Mouse (Mus musculus) stomach, embryonic 16.5 days (tissue): ENCODE results near the gene Mphosph10. TPM values are rescaled to one million over a fixed set of nuclear protein-coding genes. Genes with fewer than 3 reads are reported as not detected.

ENCODE experiments used
- ATAC-seq: fragments of 200-750 bp; cut with Nextera tagmentation; 2 replicates; pipeline ENCODE4 v1.8.0; 2017; ENCODE audit warnings: moderate number of reproducible peaks, moderate TSS enrichment; ENCODE audit not compliant: insufficient read depth, low FRiP score
- H3K27ac ChIP-seq: fragments of 300-500 bp; sonication (generic); 2 replicates; pipeline ENCODE4 v1.5.1; 2014; ENCODE audit warnings: low read length
- H3K27me3 ChIP-seq: fragments of 300-500 bp; sonication (generic); 2 replicates; pipeline ENCODE4 v1.6.1; 2014; ENCODE audit warnings: low read length, control low read depth, mixed read lengths; ENCODE audit not compliant: control insufficient read depth, insufficient read depth
- H3K36me3 ChIP-seq: fragments of 300-500 bp; sonication (generic); 2 replicates; pipeline ENCODE4 v1.6.1; 2014; ENCODE audit warnings: low read length; ENCODE audit not compliant: control insufficient read depth, insufficient read depth
- H3K4me1 ChIP-seq: fragments of 300-500 bp; sonication (generic); 2 replicates; pipeline ENCODE4 v1.6.1; 2014; ENCODE audit warnings: low read length, control low read depth, mixed read lengths; ENCODE audit not compliant: control insufficient read depth, insufficient read depth
- H3K4me2 ChIP-seq: fragments of 300-500 bp; sonication (generic); 2 replicates; pipeline ENCODE4 v1.6.1; 2014; ENCODE audit warnings: low read depth, low read length, mixed read lengths
- H3K4me3 ChIP-seq: fragments of 300-500 bp; sonication (generic); replicated peaks from 2 replicates; pipeline ENCODE4 v1.5.1; 2014; ENCODE audit warnings: mild to moderate bottlenecking, low read length
- H3K9ac ChIP-seq: fragments of 300-500 bp; sonication (generic); 2 replicates; pipeline ENCODE4 v1.6.1; 2014; ENCODE audit warnings: low read length
- H3K9me3 ChIP-seq: fragments of 300-500 bp; sonication (generic); replicated peaks from 2 replicates; pipeline ENCODE4 v1.6.1; 2016; ENCODE audit warnings: low read length, control low read depth; ENCODE audit not compliant: control insufficient read depth
- WGBS: fragments of 180-500 bp; shearing (Covaris S2); extraction: QIAGEN DNeasy Blood & Tissue Kit; methylation state at CpG from one replicate; pipeline ENCODE4 v1.1.7; 2014; 5-methylcytosine and 5-hydroxymethylcytosine counted together
- polyA plus RNA-seq: library from polyadenylated mRNA; unstranded; fragments of >200 nt; fragmentation: Nextera tagmentation; extraction: Ambion mirVana; gene quantifications from 2 replicates; pipeline ENCODE4 v1.2.1, GENCODE M21; 2015

The Mphosph10 gene
- polyA plus RNA-seq, 1 experiment from 2014 or later, result 43.9 TPM

DNA sequence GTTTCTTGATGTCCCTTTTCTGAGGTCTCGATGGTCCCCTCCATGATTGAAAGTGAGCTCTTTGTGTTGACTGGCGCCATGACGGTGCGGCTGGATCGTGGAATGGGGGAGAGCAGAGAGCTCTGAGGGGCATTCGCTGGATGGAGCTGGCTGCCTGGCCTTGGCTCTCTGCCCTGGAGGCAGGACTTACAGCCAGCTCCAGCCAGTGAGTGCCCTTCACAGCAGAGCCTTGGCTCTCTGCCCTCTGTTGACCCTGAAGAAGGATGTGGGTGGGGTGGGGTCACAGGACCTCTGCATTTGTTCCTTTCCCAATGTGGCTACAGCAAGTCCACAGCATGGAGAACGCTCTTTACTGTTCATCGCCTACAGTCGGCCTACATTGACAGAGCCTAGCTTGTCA lies 34.7 kb downstream of the Mphosph10 start:
- H3K9ac ChIP-seq, result no peak overlapping the region
- no peak overlapping the region for H3K4me3 ChIP-seq
- WGBS, result 87% methylated on average over 9 of the region's 9 CpGs
- no peak; the same call in 1 of the 2 replicates for ATAC-seq
- H3K9me3 ChIP-seq, result no peaks in the 10 kb centered on the region
- no peak overlapping the region for H3K4me2 ChIP-seq
- H3K36me3 ChIP-seq, result 0 out of 2 replicates have a peak, but pooled peaks cover 11% of the 10 kb centered on the region
- no peaks in the 10 kb centered on the region for H3K27me3 ChIP-seq
- H3K27ac ChIP-seq, result no peak overlapping the region
- peaks cover 5% of the 10 kb centered on the region; the same call in 1 of the 2 replicates for H3K4me1 ChIP-seq

DNA sequence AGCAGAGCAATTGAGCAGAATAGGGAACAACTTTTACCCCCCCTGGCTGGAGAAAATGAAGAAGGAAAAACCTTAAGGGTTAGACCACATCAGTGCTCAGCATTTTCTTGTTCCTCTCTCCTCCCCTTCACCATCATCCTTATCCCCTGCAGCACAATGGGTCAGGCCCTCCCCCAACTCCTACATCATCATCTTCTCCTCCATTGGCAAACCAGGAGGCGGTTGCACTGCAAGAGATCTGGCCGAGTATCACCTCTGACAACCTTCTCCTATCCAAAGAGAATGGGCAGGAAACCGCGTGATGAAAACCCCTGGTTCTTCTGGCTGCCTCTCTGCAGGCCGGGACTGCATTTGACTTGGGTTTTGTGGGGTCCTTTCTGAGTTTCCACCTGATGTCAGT lies 35.4 kb downstream of the Mphosph10 start:
- Histone ChIP-seq H3K36me3 (0 out of 2 replicates have a peak, but pooled peaks cover 10% of the 10 kb centered on the region), H3K27me3 (no peaks in the 10 kb centered on the region), H3K9me3 (no peaks in the 10 kb centered on the region), H3K9ac (no peak overlapping the region), H3K27ac (no peak overlapping the region), H3K4me1 (peaks cover 5% of the 10 kb centered on the region; the same call in 1 of the 2 replicates), H3K4me3 (no peak overlapping the region), H3K4me2 (no peak overlapping the region)
- WGBS, result 87% methylated on average over 5 of the region's 5 CpGs
- ATAC-seq, result no peak

DNA sequence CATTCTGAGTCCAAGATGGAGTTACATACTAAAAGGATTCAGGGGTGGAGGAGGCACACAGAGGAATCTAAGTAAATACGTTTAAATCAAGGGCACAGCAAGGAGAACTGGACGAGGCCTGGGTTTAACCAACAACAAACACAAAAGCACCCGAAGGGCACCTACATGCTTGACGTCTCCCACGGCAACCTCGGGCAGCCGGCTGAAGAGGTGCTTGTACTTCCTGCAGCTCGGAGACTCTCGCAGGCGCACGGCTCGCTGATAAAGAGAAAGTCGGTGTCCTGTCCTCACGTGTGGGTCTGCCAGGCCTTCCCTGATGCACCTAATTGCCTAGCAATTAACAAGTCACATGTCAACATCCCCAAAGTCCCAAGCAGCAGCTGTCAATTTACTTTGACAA lies 37.9 kb downstream of the Mphosph10 start:
- Histone ChIP-seq H3K36me3 (0 out of 2 replicates have a peak, but pooled peaks cover 9% of the 10 kb centered on the region), H3K4me3 (no peak overlapping the region), H3K4me2 (no peak overlapping the region), H3K4me1 (no peaks in the 10 kb centered on the region), H3K9me3 (no peaks in the 10 kb centered on the region), H3K27me3 (no peaks in the 10 kb centered on the region), H3K9ac (no peak overlapping the region), H3K27ac (no peak overlapping the region)
- ATAC-seq, result no peak
- WGBS, result 68% methylated on average over 14 of the region's 14 CpGs

DNA sequence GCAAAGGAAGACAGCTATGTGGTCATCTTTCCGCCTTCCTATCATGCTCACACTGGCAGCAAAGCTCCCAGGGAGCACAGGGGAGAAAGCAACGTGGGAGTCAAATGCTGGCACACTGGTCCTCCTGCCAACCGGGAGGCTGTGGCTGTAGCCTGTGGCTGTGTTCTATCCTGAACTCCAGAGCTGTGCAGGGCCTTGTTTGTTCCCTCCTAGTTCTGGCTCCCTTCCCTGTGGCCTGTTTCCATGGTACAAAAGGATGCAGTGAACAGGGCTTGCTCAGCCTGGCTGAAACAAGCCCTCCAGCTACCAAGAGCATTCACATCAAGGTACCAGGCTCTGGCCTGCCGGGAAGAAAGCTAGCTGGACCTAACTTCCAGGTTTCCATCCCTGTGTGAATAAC lies 41.0 kb downstream of the Mphosph10 start:
- peak overlapping the region; percentile 11; the same call in 1 of the 2 replicates for H3K9ac ChIP-seq
- 0 out of 2 replicates have a peak, but pooled peaks cover 4% of the 10 kb centered on the region for H3K36me3 ChIP-seq
- no peak overlapping the region for H3K4me3 ChIP-seq
- no peaks in the 10 kb centered on the region for H3K27me3 ChIP-seq
- H3K4me2 ChIP-seq, result no peak overlapping the region
- H3K9me3 ChIP-seq, result no peaks in the 10 kb centered on the region
- no peaks in the 10 kb centered on the region for H3K4me1 ChIP-seq
- ATAC-seq, result no peak
- H3K27ac ChIP-seq, result no peak overlapping the region
- 82% methylated on average over 4 of the region's 4 CpGs for WGBS

DNA sequence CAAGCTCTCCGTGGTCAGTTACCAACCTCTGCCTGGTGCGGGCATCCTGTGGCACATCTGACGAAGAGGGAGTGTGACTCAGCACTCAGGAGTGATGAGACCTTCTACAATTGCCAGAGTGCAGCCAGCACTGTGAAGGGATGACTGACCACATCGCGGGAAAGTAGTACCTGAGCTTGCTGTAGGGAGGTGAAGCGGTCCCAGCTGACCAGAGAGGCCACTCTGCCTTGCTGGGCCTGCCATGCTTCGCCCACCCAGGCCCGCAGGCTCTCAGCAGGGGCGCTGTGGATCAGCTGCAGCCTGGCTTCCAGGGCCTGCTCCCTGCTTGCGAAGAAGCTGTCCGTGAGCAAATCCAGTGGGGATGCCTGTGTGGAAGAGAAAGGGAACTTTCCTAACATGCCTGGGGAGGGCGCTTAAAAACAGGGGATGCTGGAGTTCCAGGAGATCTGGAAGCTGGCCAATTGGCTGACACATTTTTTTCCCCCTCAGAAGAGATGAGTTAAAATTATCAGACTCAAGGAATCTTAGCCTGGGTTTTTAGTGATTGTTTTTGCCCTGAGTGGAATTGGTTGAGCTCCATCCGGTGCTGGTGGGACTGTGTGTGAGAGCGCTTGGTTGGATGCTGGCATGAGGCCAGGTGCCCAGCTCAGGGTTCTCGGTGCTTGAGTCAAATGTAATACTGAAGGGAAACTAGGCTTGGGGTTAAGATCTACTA lies 42.8 kb downstream of the Mphosph10 start:
- 0 out of 2 replicates have a peak, but pooled peaks cover 4% of the 10 kb centered on the region for H3K36me3 ChIP-seq
- WGBS, result 83% methylated on average over 15 of the region's 15 CpGs
- peak; percentile 50; the same call in 1 of the 2 replicates for ATAC-seq
- no peak overlapping the region for H3K27ac ChIP-seq
- H3K4me2 ChIP-seq, result no peak overlapping the region
- H3K4me3 ChIP-seq, result no peak overlapping the region
- no peaks in the 10 kb centered on the region for H3K4me1 ChIP-seq
- H3K27me3 ChIP-seq, result no peaks in the 10 kb centered on the region
- no peaks in the 10 kb centered on the region for H3K9me3 ChIP-seq
- no peak overlapping the region for H3K9ac ChIP-seq

DNA sequence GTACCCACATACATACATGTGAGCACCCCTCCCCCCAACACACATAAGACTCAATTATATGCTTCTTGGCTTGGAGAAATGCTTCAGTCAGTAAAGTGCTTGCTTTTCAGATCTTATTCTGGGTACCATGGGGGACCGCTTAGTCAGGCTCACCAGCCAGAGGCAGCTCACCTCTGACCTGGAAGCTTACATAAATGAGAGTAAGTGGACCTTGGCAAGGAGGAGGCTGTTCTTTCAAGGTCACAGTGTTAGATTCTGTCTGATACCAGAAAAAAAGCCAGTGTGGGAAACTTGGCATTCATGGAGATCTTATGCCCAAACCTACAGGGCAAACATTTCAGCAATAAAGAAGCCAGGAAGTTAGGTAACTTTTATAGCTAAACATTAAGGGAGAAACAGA lies 44.3 kb downstream of the Mphosph10 start:
- peaks cover 6% of the 10 kb centered on the region; the same call in 1 of the 2 replicates for H3K36me3 ChIP-seq
- WGBS, result 90% methylated on average over 1 of the region's 1 CpGs
- no peak overlapping the region for H3K9ac ChIP-seq
- no peaks in the 10 kb centered on the region for H3K4me1 ChIP-seq
- H3K27ac ChIP-seq, result no peak overlapping the region
- no peaks in the 10 kb centered on the region for H3K9me3 ChIP-seq
- no peaks in the 10 kb centered on the region for H3K27me3 ChIP-seq
- no peak overlapping the region for H3K4me3 ChIP-seq
- ATAC-seq, result no peak
- no peak overlapping the region for H3K4me2 ChIP-seq

DNA sequence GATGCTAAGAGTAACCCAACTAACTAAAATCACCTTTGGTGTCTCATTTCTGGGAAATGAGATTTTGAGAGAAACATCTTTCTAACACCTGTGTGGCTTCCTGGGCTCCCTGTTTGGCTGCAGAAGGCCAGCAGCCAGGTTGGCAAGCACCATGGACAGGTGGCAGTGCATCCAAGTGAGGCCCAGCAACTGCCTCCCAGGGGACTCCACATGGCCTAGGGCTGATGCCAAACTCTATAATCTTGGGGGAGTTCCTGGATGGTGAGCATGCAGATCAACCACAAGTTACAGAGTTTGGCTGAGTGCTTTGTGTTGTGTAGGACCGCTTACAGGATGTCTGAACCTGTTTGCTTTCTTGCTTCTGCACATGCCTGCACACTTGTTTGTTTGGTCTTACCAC lies 59.4 kb downstream of the Mphosph10 start:
- H3K4me3 ChIP-seq, result no peak overlapping the region
- no peak overlapping the region for H3K4me2 ChIP-seq
- no peaks in the 10 kb centered on the region for H3K27me3 ChIP-seq
- H3K4me1 ChIP-seq, result no peaks in the 10 kb centered on the region
- no peak overlapping the region for H3K27ac ChIP-seq
- H3K36me3 ChIP-seq, result peaks cover 8% of the 10 kb centered on the region
- no peaks in the 10 kb centered on the region for H3K9me3 ChIP-seq
- 88% methylated on average over 1 of the region's 1 CpGs for WGBS
- ATAC-seq, result no peak
- H3K9ac ChIP-seq, result no peak overlapping the region

DNA sequence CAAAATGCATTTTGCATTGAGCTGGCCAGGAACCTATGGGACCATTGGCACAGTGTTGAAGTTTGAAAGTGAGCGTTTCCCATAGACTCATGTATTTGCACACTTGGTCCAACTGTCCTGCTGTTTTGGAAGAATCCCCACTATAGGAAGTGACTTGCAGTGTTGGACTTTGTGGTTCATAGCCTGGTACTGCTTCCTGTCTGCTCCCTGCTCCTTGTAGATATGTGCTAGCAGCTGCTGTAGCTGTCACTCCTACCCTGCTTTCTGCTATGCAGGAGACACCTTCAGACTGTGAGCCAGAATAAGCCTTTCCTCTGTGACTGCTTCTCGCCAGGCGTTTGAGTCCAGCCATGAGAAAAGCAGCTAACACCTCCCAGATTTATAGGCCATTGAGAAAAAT lies 60.8 kb downstream of the Mphosph10 start:
- no peak for ATAC-seq
- H3K27me3 ChIP-seq, result no peaks in the 10 kb centered on the region
- 88% methylated on average over 3 of the region's 3 CpGs for WGBS

DNA sequence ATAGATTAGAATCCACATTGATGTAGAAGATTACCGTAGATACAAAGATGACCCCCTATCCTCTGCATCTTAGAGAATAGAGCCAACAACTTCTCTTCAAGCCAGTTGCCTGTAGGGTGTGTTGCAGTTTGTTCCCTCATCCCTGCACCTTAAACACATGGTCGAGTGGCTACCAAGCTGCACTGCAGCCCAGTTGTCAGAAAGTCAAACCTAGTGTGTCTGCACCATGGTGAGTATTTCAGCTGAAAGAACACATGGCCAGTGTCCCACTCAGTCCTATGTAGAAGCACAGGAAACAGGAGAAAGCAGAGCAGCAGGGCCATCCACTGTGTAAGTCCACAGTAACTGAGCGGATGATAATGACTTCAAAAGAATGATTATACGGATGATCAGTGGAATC lies 64.6 kb downstream of the Mphosph10 start:
- Histone ChIP-seq H3K27ac (no peak overlapping the region), H3K9me3 (no peaks in the 10 kb centered on the region), H3K36me3 (peaks cover 5% of the 10 kb centered on the region; the same call in 1 of the 2 replicates), H3K4me2 (no peak overlapping the region), H3K4me3 (no peak overlapping the region), H3K4me1 (no peaks in the 10 kb centered on the region), H3K27me3 (no peaks in the 10 kb centered on the region), H3K9ac (no peak overlapping the region)
- WGBS, result 92% methylated on average over 4 of the region's 4 CpGs
- ATAC-seq, result no peak

More for the DNA sequence above, 60.8 kb downstream of the Mphosph10 start:
- Histone ChIP-seq H3K36me3 (peaks cover 5% of the 10 kb centered on the region; the same call in 1 of the 2 replicates), H3K4me3 (no peak overlapping the region), H3K9me3 (no peaks in the 10 kb centered on the region), H3K27ac (no peak overlapping the region), H3K4me2 (no peak overlapping the region), H3K9ac (no peak overlapping the region), H3K4me1 (no peaks in the 10 kb centered on the region)
